Mouse (Mus musculus): ENCODE measurements at regions not wholly inside any gene's neighbourhood (a gene's known extent, or its start where the extent isn't known, plus 50 kb on each side); places are given as distances from the start of the nearest gene placed in this dataset.

DNA sequence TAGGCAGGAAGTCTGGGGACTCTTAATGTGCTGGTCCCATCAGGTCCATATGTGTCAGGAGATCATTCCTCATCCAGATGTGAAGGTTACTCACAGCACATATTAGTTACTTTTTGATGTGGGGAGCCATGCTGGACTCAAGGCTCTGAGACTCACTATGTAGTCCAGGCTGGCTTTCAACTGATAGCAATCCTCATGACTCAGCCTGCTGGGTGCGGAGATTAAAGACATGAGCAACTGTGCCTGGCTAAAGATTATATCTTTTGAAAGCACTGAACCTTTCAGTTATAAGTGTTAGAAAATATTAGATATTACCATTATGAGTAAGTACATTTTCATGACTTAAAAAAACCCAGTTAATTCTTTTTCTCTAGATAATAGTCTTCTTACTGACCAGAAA lies 155.6 kb upstream of the Itga4 start:
- TF ChIP-seq CTCF (IDR thresholded peaks at IDR 0.05; ENCODE audit: borderline replicate concordance, control insufficient read depth, extremely low read depth, insufficient read depth, low read length, poor library complexity) (no peak), POLR2A (IDR thresholded peaks at IDR 0.05; ENCODE audit: control insufficient read depth, extremely low read depth, insufficient read depth, low read length, poor library complexity) (no peak)
